Mouse (Mus musculus): ENCODE data around the gene Chd3.

GRCm38 (mm10) chr11:69369215-69369989 is at the start of gene Chd3:
- no peak for TF ChIP-seq POLR2A (IDR thresholded peaks at IDR 0.05; ENCODE audit: insufficient read depth, low read length)
- TF ChIP-seq CTCF (IDR thresholded peaks at IDR 0.05; ENCODE audit: low read depth, low read length) = no peak

All from ES-Bruce4 (cell line).